Mouse (Mus musculus) embryonic fibroblast, embryonic 13.5 days (primary cell): ENCODE results near the gene Ppp6r3.

Experiments used
- CTCF ChIP-seq: IDR thresholded peaks from 2 replicates; pipeline ENCODE4 v1.5.1; 2011; ENCODE audit warnings: mild to moderate bottlenecking, control low read depth, low read length, moderate library complexity, borderline replicate concordance; ENCODE audit not compliant: insufficient read depth
- POLR2A ChIP-seq: IDR thresholded peaks from 2 replicates; pipeline ENCODE4 v1.6.1; 2011; ENCODE audit warnings: low read depth, mild to moderate bottlenecking, control low read depth, low read length, moderate library complexity

DNA sequence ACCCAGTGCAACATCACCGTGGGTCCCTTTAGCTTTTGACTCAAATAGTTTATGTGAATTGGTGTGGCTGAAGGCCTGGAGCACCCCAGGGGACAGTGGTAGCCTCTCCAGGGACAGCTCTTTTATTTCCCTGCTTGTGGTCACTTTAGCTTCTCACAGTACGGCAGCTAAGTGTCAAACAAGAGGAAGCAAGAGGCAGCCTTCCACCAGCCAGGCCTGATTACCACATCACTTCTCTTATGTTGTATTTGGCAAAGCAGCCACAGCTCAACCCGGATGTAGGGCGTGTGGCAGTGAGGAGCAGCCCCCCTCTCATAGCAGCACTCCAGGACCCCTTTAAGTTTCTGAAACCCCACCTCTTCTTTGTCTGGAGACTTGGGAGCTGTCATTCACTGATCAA, 152.6 kb downstream of the Ppp6r3 start:
- TF ChIP-seq CTCF (no peak), POLR2A (no peak)
